Mouse (Mus musculus): ENCODE results near the gene Yif1a. TPM values are rescaled to one million over a fixed set of nuclear protein-coding genes. Genes with fewer than 3 reads are reported as not detected.

Gene Yif1a
- 40.6 and 47.3 TPM in 2 replicates for polyA plus RNA-seq (2011; ENCODE audit: insufficient read depth, insufficient read length, low read depth, missing spikeins)

DNA sequence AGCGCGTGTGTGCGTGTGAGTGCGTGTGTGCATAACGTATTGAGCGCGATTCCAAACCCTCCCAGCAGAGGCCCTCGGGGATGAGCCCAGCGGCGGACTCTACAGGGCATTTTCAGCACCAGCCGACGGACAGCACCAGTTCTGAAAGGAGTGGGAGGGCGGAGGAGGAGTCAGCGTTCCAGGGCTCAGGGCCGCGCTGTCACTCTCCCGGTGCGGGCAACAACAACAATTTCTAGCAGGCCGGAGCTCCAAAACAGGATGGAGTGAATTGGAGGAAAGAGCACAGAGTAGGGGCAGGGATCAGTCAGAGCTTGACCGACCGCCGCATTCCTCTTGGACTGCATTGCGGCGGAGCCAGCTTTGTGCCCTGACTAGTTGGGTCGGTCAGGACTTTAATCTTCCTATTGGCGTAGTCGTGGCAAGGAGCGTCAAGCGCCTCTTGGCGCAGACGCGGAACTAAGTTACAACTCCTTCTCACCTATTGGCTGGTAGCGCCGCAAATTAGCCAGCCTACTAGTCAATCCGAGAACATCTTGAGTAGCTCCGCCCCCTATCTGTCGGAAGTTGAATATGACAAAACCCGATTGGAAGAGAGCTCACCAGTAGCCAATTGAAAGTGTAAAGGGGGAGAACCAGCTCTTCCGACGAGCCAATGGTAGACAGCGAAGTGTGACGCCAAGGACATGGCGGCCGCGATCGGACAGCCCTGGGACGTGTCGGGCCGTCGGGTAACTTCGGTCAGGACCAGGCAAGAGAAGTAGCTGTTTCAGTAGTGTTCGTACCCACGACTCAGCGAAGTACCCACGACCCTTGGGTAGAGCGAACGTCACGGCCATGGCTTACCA, at the start of gene Yif1a:
Gene Yif1a (plus strand): TSS at position 655 of the 845 bp plus-strand sequence.
- Histone ChIP-seq H3K27ac (ENCODE audit: insufficient read depth, low read length) (no peak within 1 kb of the TSS), H3K36me3 (ENCODE audit: control insufficient read depth, insufficient read depth, low read length, poor library complexity, severe bottlenecking) (no peaks in the 10 kb centered on the region), H3K9ac (ENCODE audit: low read depth, poor library complexity, severe bottlenecking) (peak within 1 kb of the TSS; percentile 44), H3K9me3 (replicated peaks; ENCODE audit: control insufficient read depth, insufficient read depth, low read length, poor library complexity, severe bottlenecking) (no peaks in the 10 kb centered on the region), H3K4me3 (ENCODE audit: low read depth, low read length) (peak within 1 kb of the TSS; percentile 93), H3K4me1 (ENCODE audit: control insufficient read depth, insufficient read depth, low read length) (no peaks in the 10 kb centered on the region), H3K27me3 (ENCODE audit: control insufficient read depth, insufficient read depth, low read length, poor library complexity, severe bottlenecking) (no peaks in the 10 kb centered on the region)
- peak; percentile 69 for TF ChIP-seq POLR2A (IDR thresholded peaks at IDR 0.05; ENCODE audit: insufficient read depth, low read length)
- peak; percentile 49 for TF ChIP-seq CTCF (IDR thresholded peaks at IDR 0.05; ENCODE audit: low read depth, low read length)
- TF ChIP-seq EP300 (IDR thresholded peaks at IDR 0.05; ENCODE audit: insufficient read depth, low read depth, low read length) = 0 out of 2 replicates have a peak, but pooled peaks have one; percentile 9

DNA sequence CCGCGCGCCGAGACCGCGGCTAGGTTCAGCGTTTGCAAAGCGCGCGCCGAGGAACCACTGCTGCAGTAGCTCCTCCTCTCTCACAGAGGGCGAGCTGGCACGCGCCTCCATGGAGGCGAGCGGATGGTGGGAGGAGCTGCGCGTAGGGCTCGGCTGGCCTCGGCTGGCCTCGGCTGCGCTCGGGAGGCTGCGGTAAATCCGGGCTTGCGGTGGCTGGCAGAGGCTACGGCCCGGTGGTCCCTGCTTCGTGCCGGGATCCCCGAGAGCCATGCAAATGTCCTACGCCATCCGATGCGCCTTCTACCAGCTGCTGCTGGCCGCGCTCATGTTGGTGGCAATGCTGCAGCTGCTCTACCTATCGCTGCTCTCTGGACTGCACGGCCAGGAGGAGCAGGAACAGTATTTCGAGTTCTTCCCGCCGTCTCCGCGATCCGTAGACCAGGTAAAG, 49.6 kb upstream of the Yif1a start, which contains the start of the genes B4gat1 and AC124502.3:
Gene B4gat1 (plus strand): TSS at position 118 of the 448 bp plus-strand sequence.
Gene AC124502.3 (plus strand): TSS at position 183 of the 448 bp plus-strand sequence.
- Histone ChIP-seq H3K9me3 (replicated peaks; ENCODE audit: control insufficient read depth, insufficient read depth, low read length, poor library complexity, severe bottlenecking) (no peaks in the 10 kb centered on the region), H3K4me3 (ENCODE audit: low read depth, low read length) (peak within 1 kb of the TSS; percentile 67), H3K27me3 (ENCODE audit: control insufficient read depth, insufficient read depth, low read length, poor library complexity, severe bottlenecking) (no peaks in the 10 kb centered on the region), H3K9ac (ENCODE audit: low read depth, poor library complexity, severe bottlenecking) (peak within 1 kb of the TSS; percentile 38), H3K4me1 (ENCODE audit: control insufficient read depth, insufficient read depth, low read length) (peaks cover 2% of the 10 kb centered on the region), H3K36me3 (ENCODE audit: control insufficient read depth, insufficient read depth, low read length, poor library complexity, severe bottlenecking) (no peaks in the 10 kb centered on the region), H3K27ac (ENCODE audit: insufficient read depth, low read length) (peak within 1 kb of the TSS; percentile 19; the same call in 1 of the 2 replicates)
- TF ChIP-seq CTCF (IDR thresholded peaks at IDR 0.05; ENCODE audit: low read depth, low read length) (peak; percentile 17), EP300 (IDR thresholded peaks at IDR 0.05; ENCODE audit: insufficient read depth, low read depth, low read length) (no peak)

DNA sequence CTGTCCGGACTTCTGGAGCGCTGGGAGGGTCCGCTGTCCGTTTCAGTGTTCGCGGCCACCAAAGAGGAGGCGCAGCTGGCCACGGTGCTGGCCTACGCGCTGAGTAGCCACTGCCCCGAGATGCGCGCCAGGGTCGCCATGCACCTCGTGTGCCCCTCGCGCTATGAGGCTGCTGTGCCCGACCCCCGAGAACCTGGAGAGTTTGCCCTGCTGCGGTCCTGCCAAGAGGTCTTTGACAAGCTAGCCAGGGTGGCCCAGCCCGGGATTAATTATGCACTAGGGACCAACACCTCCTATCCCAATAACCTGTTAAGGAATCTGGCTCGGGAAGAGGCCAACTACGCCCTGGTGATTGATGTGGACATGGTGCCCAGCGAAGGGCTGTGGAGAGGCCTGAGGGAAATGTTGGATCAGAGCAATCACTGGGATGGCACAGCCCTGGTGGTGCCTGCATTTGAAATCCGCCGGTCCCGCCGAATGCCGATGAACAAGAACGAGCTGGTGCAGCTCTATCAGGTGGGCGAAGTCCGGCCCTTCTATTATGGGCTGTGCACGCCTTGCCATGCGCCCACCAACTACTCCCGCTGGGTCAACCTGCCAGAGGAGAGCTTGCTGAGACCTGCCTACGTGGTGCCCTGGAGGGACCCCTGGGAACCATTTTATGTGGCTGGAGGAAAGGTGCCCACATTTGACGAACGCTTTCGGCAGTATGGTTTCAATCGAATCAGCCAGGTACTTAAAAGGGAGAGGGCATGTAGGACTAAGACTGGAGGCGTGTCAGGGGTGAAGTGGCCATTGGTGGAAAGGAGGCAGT, 48.8 kb upstream of the Yif1a start:
- H3K4me3 ChIP-seq (ENCODE audit: low read depth, low read length) = peak overlapping the region; percentile 67
- no peaks in the 10 kb centered on the region for H3K36me3 ChIP-seq (ENCODE audit: control insufficient read depth, insufficient read depth, low read length, poor library complexity, severe bottlenecking)
- no peaks in the 10 kb centered on the region for H3K27me3 ChIP-seq (ENCODE audit: control insufficient read depth, insufficient read depth, low read length, poor library complexity, severe bottlenecking)
- H3K27ac ChIP-seq (ENCODE audit: insufficient read depth, low read length) = no peak overlapping the region
- peak overlapping the region; percentile 38 for H3K9ac ChIP-seq (ENCODE audit: low read depth, poor library complexity, severe bottlenecking)
- peaks cover 2% of the 10 kb centered on the region for H3K4me1 ChIP-seq (ENCODE audit: control insufficient read depth, insufficient read depth, low read length)
- TF ChIP-seq EP300 (IDR thresholded peaks at IDR 0.05; ENCODE audit: insufficient read depth, low read depth, low read length) = no peak
- no peaks in the 10 kb centered on the region for H3K9me3 ChIP-seq (replicated peaks; ENCODE audit: control insufficient read depth, insufficient read depth, low read length, poor library complexity, severe bottlenecking)

DNA sequence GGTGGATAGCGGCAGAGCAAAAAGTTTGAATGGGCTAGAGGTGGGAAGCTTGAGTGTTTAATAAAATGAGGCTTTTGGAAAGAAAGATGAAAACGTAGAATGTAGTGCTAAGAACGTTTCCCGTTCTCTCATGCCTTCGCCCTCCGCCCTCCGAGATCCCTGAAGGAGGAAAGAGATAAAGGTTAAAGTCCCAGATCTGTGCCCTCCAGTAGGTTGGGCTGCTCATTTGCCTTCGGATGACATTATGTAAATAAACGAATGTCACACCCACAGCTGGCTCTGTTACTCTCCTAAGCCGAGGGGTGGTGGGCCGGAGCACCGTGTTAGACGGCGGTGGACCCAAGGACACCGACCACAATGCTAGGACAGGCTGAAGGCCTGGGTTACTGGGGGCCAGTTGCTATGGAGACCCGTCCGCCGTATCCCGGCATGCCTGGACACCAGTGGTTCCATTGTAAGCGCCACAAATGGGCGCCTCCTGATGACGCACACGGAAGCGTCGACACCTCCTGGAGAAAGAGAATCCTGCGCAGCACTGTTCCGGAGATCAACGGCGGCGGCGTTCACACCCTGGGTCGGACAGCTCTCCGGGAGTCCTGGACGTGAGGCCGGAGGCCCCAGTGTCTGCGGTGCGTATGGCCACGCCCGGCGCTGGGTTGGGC, 47.3 kb upstream of the Yif1a start, which contains the start of gene Brms1:
Gene Brms1 (plus strand): TSS at position 493 of the 662 bp plus-strand sequence.
- no peak within 1 kb of the TSS for H3K27ac ChIP-seq (ENCODE audit: insufficient read depth, low read length)
- H3K9me3 ChIP-seq (replicated peaks; ENCODE audit: control insufficient read depth, insufficient read depth, low read length, poor library complexity, severe bottlenecking) = no peaks in the 10 kb centered on the region
- H3K4me3 ChIP-seq (ENCODE audit: low read depth, low read length) = peak within 1 kb of the TSS; percentile 71
- H3K27me3 ChIP-seq (ENCODE audit: control insufficient read depth, insufficient read depth, low read length, poor library complexity, severe bottlenecking) = no peaks in the 10 kb centered on the region
- peak within 1 kb of the TSS; percentile 58 for H3K9ac ChIP-seq (ENCODE audit: low read depth, poor library complexity, severe bottlenecking)
- H3K36me3 ChIP-seq (ENCODE audit: control insufficient read depth, insufficient read depth, low read length, poor library complexity, severe bottlenecking) = no peaks in the 10 kb centered on the region
- peak; percentile 61; the same call in 1 of the 2 replicates for TF ChIP-seq EP300 (IDR thresholded peaks at IDR 0.05; ENCODE audit: insufficient read depth, low read depth, low read length)
- TF ChIP-seq CTCF (IDR thresholded peaks at IDR 0.05; ENCODE audit: low read depth, low read length) = no peak
- peaks cover 2% of the 10 kb centered on the region for H3K4me1 ChIP-seq (ENCODE audit: control insufficient read depth, insufficient read depth, low read length)

DNA sequence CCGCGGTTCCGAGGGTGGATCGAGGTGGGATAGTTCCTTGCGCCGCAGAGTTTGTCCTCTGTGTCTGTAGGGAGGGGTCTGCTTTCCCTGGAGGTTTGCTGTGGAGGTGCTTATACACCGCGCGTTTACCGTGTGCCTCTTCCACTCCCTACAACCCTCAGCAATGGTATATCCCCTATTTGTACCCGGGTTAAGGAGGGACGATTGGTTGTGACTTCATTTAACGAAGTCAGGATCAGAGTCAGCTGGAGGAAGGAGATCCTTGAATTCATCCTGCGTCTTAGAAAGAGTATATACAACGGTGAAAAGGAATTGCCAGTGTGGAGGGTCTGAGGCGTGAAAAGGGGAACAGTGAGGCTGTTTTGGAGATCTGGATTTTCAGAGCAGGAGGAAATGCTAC, 46.8 kb upstream of the Yif1a start:
- H3K36me3 ChIP-seq (ENCODE audit: control insufficient read depth, insufficient read depth, low read length, poor library complexity, severe bottlenecking) = no peaks in the 10 kb centered on the region
- peak overlapping the region; percentile 58 for H3K9ac ChIP-seq (ENCODE audit: low read depth, poor library complexity, severe bottlenecking)
- no peaks in the 10 kb centered on the region for H3K27me3 ChIP-seq (ENCODE audit: control insufficient read depth, insufficient read depth, low read length, poor library complexity, severe bottlenecking)
- no peak overlapping the region for H3K27ac ChIP-seq (ENCODE audit: insufficient read depth, low read length)
- TF ChIP-seq CTCF (IDR thresholded peaks at IDR 0.05; ENCODE audit: low read depth, low read length) (no peak), EP300 (IDR thresholded peaks at IDR 0.05; ENCODE audit: insufficient read depth, low read depth, low read length) (no peak), POLR2A (IDR thresholded peaks at IDR 0.05; ENCODE audit: insufficient read depth, low read length) (no peak)
- no peaks in the 10 kb centered on the region for H3K9me3 ChIP-seq (replicated peaks; ENCODE audit: control insufficient read depth, insufficient read depth, low read length, poor library complexity, severe bottlenecking)
- peak overlapping the region; percentile 71 for H3K4me3 ChIP-seq (ENCODE audit: low read depth, low read length)
- H3K4me1 ChIP-seq (ENCODE audit: control insufficient read depth, insufficient read depth, low read length) = peaks cover 2% of the 10 kb centered on the region

Data from ES-Bruce4 (cell line).